Mouse (Mus musculus): ENCODE results near the gene Coro1c. TPM values are rescaled to one million over a fixed set of nuclear protein-coding genes. Genes with fewer than 3 reads are reported as not detected.
A peak's percentile ranks its signal among the peaks of the same experiment; 100 is the strongest.

Coro1c gene
- polyA plus RNA-seq, 1 experiment from 2014 or later = 130 TPM

DNA sequence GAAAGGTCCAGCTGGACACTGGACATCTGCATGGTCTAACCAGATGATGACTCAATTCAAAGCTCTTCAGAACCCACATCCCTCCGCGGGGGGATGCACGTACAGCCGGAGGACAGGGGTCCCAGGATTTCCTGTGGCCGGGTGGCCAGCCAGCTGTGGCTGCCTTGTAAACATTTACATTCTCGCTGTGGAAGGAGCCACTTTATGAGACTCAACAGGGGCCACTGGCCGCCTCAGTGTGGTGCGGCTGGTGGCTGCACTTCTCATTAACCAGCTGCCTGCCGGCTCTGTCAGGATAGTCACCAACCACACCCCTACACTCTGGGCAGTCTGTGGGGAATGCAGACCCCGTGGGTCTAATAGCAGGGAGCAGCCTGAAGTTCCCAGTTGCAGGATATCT, 102.1 kb downstream of the Coro1c start:
- H3K27me3 ChIP-seq (ENCODE audit: control insufficient read depth, insufficient read depth, low read length) = no peaks in the 10 kb centered on the region
- no peak overlapping the region for H3K27ac ChIP-seq (replicated peaks; ENCODE audit: low read depth, low read length)
- no peak overlapping the region for H3K9ac ChIP-seq (replicated peaks; ENCODE audit: low read length)
- H3K4me1 ChIP-seq (ENCODE audit: control insufficient read depth, insufficient read depth, low read length) = peaks cover 4% of the 10 kb centered on the region
- ATAC-seq (replicated peaks; ENCODE audit: insufficient number of reproducible peaks, low FRiP score, low TSS enrichment, low read depth) (no peak), DNase-seq (ENCODE audit: low spot score) (no peak)
- 30% methylated on average over 10 of the region's 10 CpGs for WGBS
- H3K9me3 ChIP-seq (replicated peaks; ENCODE audit: control insufficient read depth, low read length) = no peaks in the 10 kb centered on the region
- no peak overlapping the region for H3K4me2 ChIP-seq (ENCODE audit: low read depth, low read length)
- no peaks in the 10 kb centered on the region for H3K36me3 ChIP-seq (replicated peaks; ENCODE audit: control insufficient read depth, insufficient read depth, low read depth, low read length)
- no peak overlapping the region for H3K4me3 ChIP-seq (ENCODE audit: low read depth, low read length)

DNA sequence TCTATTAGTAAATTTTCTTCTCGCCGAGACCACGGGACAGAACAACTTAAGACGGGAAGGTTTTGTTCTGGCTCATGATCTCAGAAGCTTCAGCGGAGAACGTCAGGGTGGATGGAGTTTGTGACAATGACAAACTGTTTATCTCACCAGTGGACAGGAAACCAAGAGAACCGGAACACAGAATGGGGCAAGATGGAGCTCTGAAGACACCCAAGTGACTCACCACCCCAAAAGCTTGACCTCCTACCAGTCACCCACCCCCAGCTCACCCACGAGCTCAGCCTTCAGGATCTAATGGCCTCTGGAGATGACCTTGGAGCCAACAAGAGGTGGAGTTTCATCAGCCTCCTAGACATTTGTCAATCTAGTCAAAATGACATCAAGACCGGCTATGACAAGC, 103.3 kb downstream of the Coro1c start:
- DNase-seq (ENCODE audit: low spot score) (no peak), ATAC-seq (replicated peaks; ENCODE audit: insufficient number of reproducible peaks, low FRiP score, low TSS enrichment, low read depth) (no peak)
- Histone ChIP-seq H3K36me3 (replicated peaks; ENCODE audit: control insufficient read depth, insufficient read depth, low read depth, low read length) (no peaks in the 10 kb centered on the region), H3K4me2 (ENCODE audit: low read depth, low read length) (no peak overlapping the region), H3K9me3 (replicated peaks; ENCODE audit: control insufficient read depth, low read length) (no peaks in the 10 kb centered on the region), H3K4me1 (ENCODE audit: control insufficient read depth, insufficient read depth, low read length) (peaks cover 9% of the 10 kb centered on the region), H3K27me3 (ENCODE audit: control insufficient read depth, insufficient read depth, low read length) (no peaks in the 10 kb centered on the region), H3K9ac (replicated peaks; ENCODE audit: low read length) (no peak overlapping the region), H3K27ac (replicated peaks; ENCODE audit: low read depth, low read length) (no peak overlapping the region), H3K4me3 (ENCODE audit: low read depth, low read length) (no peak overlapping the region)
- WGBS = 88% methylated on average over 9 of the region's 9 CpGs

DNA sequence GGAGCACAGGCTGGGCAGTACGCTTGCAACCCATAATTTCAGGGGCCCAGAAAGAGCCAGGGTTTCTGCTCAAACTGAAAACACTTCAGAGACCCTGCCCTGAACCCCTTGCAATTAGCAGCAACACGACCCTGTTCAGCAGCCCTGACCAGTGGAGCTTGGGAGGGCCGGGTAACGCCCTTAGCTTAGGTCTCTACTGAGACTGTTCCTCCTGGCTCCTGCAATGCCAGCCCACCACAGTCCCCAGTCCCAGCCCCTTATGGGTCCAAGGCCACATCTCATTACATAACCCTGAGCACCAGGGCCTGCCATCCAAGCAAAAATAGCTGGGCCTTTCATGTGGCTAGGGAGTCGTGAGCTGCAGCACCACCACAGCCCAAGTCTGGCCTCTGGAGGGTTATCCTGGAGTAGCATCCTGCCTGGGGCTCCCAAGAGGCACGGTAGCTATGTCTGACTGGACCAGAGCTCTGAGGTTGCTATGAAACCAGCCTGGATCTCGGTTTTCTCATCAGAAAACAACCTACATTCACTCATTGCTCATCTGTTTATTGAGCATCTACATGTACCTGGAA, 104.1 kb downstream of the Coro1c start:
- no peak overlapping the region for H3K4me2 ChIP-seq (ENCODE audit: low read depth, low read length)
- H3K9ac ChIP-seq (replicated peaks; ENCODE audit: low read length) = no peak overlapping the region
- no peaks in the 10 kb centered on the region for H3K9me3 ChIP-seq (replicated peaks; ENCODE audit: control insufficient read depth, low read length)
- no peak overlapping the region for H3K27ac ChIP-seq (replicated peaks; ENCODE audit: low read depth, low read length)
- no peak overlapping the region for H3K4me3 ChIP-seq (ENCODE audit: low read depth, low read length)
- H3K36me3 ChIP-seq (replicated peaks; ENCODE audit: control insufficient read depth, insufficient read depth, low read depth, low read length) = no peaks in the 10 kb centered on the region
- 51% methylated on average over 7 of the region's 7 CpGs for WGBS
- peaks cover 9% of the 10 kb centered on the region for H3K4me1 ChIP-seq (ENCODE audit: control insufficient read depth, insufficient read depth, low read length)
- DNase-seq (ENCODE audit: low spot score) (no peak), ATAC-seq (replicated peaks; ENCODE audit: insufficient number of reproducible peaks, low FRiP score, low TSS enrichment, low read depth) (no peak)
- no peaks in the 10 kb centered on the region for H3K27me3 ChIP-seq (ENCODE audit: control insufficient read depth, insufficient read depth, low read length)

DNA sequence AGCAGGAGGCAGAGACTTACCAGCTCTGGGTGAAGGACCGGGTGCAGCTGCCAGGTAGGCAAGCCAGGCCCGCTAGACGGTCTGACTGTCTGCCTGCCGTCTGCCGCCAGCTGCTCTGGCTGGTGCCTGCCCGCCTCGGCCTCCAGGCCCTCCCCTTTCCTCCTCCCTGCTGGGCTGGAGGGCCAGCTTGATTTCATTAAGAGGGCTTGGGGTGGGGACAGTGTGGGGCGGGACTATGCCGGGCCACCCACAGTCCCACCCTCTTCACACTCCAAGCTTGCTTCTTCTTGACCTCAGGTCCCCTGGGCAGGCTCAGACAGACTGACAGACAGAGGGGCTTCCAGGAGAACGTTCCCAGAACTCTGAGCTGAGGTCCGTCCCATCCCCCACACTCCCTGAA, 108.3 kb downstream of the Coro1c start, which contains the start of gene Tmem119:
Gene Tmem119 (minus strand): TSS at position 237 of the 400 bp plus-strand sequence.
- Histone ChIP-seq H3K4me2 (ENCODE audit: low read depth, low read length) (peak within 1 kb of the TSS; percentile 65), H3K27me3 (ENCODE audit: control insufficient read depth, insufficient read depth, low read length) (no peaks in the 10 kb centered on the region), H3K4me1 (ENCODE audit: control insufficient read depth, insufficient read depth, low read length) (peaks cover 11% of the 10 kb centered on the region), H3K9ac (replicated peaks; ENCODE audit: low read length) (peak within 1 kb of the TSS; percentile 55), H3K9me3 (replicated peaks; ENCODE audit: control insufficient read depth, low read length) (no peaks in the 10 kb centered on the region), H3K27ac (replicated peaks; ENCODE audit: low read depth, low read length) (peak within 1 kb of the TSS; percentile 92), H3K36me3 (replicated peaks; ENCODE audit: control insufficient read depth, insufficient read depth, low read depth, low read length) (no peaks in the 10 kb centered on the region), H3K4me3 (ENCODE audit: low read depth, low read length) (peak within 1 kb of the TSS; percentile 55)
- ATAC-seq (replicated peaks; ENCODE audit: insufficient number of reproducible peaks, low FRiP score, low TSS enrichment, low read depth) (peak; percentile 83), DNase-seq (ENCODE audit: low spot score) (peak; percentile 90)
- 1% methylated on average over 11 of the region's 11 CpGs for WGBS

DNA sequence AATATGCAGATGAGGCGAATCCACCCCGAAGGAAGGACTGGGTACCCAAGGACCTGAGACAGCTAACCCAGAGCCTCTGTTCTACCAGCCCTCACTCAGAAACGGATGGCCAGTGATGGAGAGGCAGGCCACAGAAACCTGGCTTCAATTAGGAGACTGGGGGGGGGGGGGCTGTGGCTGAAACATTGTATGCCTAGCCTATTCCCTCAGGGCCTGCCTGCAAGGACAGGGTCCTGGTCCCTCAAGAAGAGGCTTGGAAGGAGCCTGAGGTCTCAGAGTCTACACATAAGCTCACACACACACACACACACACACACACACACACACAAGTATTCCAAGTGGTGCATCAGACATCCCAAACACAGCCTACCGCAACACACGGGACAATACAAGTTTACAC, 108.9 kb downstream of the Coro1c start:
- 15% methylated on average over 5 of the region's 5 CpGs for WGBS
- peak overlapping the region; percentile 65 for H3K4me2 ChIP-seq (ENCODE audit: low read depth, low read length)
- H3K9ac ChIP-seq (replicated peaks; ENCODE audit: low read length) = peak overlapping the region; percentile 55
- H3K4me1 ChIP-seq (ENCODE audit: control insufficient read depth, insufficient read depth, low read length) = peaks cover 11% of the 10 kb centered on the region
- no peaks in the 10 kb centered on the region for H3K36me3 ChIP-seq (replicated peaks; ENCODE audit: control insufficient read depth, insufficient read depth, low read depth, low read length)
- DNase-seq (ENCODE audit: low spot score) (peak; percentile 71), ATAC-seq (replicated peaks; ENCODE audit: insufficient number of reproducible peaks, low FRiP score, low TSS enrichment, low read depth) (0 out of 2 replicates have a peak, but pooled peaks have one; percentile 16)
- H3K27me3 ChIP-seq (ENCODE audit: control insufficient read depth, insufficient read depth, low read length) = no peaks in the 10 kb centered on the region
- H3K9me3 ChIP-seq (replicated peaks; ENCODE audit: control insufficient read depth, low read length) = no peaks in the 10 kb centered on the region
- peak overlapping the region; percentile 92 for H3K27ac ChIP-seq (replicated peaks; ENCODE audit: low read depth, low read length)
- H3K4me3 ChIP-seq (ENCODE audit: low read depth, low read length) = peak overlapping the region; percentile 55

DNA sequence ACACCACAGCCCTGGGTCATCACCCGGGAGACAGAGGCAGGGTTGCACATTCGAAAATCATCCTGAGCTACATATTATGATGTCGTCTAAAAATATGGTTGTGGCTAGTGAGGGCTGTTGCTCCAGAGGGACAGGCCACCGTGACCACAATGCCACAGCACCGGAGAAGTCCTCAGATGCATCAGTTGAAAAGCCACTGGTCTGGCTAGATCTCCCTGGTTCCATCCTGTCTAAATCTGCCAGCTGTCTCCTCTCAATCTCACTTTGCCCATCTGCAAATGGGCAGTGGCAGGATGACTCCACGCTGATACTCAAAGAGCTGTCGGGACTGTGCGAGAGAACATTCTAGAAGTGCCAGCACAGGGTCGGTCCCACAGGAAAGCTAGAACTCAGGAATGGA, 110.0 kb downstream of the Coro1c start:
- DNase-seq (ENCODE audit: low spot score) (no peak), ATAC-seq (replicated peaks; ENCODE audit: insufficient number of reproducible peaks, low FRiP score, low TSS enrichment, low read depth) (no peak)
- Histone ChIP-seq H3K27me3 (ENCODE audit: control insufficient read depth, insufficient read depth, low read length) (no peaks in the 10 kb centered on the region), H3K27ac (replicated peaks; ENCODE audit: low read depth, low read length) (no peak overlapping the region), H3K4me3 (ENCODE audit: low read depth, low read length) (peak overlapping the region; percentile 55), H3K9me3 (replicated peaks; ENCODE audit: control insufficient read depth, low read length) (no peaks in the 10 kb centered on the region), H3K4me2 (ENCODE audit: low read depth, low read length) (peak overlapping the region; percentile 65), H3K36me3 (replicated peaks; ENCODE audit: control insufficient read depth, insufficient read depth, low read depth, low read length) (no peaks in the 10 kb centered on the region; the same call in 1 of the 2 replicates), H3K4me1 (ENCODE audit: control insufficient read depth, insufficient read depth, low read length) (peaks cover 11% of the 10 kb centered on the region), H3K9ac (replicated peaks; ENCODE audit: low read length) (peak overlapping the region; percentile 18; the same call in 1 of the 2 replicates)
- 64% methylated on average over 9 of the region's 9 CpGs for WGBS

DNA sequence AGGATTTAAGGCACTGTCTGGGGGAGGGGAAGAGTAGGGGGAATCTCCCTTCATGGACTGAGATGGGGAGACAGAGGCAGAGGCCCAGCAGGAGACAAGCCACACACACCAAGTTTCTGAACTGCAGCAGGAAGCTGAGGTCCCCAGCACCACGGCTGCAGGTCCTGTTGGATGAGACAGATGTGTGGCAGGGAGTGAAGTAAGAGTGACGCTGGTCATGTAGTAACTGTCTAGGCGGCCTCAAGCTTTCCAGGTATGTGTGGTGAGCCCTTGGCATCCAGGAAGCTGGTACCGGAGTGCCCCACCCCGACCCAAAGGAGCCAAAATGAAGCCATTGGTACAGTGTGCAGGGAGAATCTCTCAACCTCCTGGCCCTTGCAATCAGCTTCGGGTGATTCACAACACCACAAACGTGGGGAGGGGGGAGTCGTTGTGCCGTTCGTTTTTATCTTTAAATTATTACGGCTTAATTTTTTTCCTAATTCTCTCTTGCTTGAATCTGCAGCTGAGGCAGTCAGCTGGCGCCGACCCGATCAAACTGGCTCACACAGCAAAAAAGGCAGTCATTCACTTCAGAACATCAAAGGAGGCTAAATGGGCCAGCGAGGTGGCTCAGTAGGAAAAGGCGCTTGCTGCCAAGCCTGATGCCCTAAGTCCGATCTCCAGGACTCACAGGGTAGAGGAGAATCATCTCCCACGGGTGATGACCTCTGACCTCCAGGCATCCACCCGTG, 111.2 kb downstream of the Coro1c start:
- peak overlapping the region; percentile 65 for H3K4me2 ChIP-seq (ENCODE audit: low read depth, low read length)
- H3K27ac ChIP-seq (replicated peaks; ENCODE audit: low read depth, low read length) = peak overlapping the region; percentile 88
- H3K4me1 ChIP-seq (ENCODE audit: control insufficient read depth, insufficient read depth, low read length) = peaks cover 11% of the 10 kb centered on the region
- DNase-seq (ENCODE audit: low spot score) (peak; percentile 49), ATAC-seq (replicated peaks; ENCODE audit: insufficient number of reproducible peaks, low FRiP score, low TSS enrichment, low read depth) (no peak)
- peak overlapping the region; percentile 30; the same call in 1 of the 2 replicates for H3K9ac ChIP-seq (replicated peaks; ENCODE audit: low read length)
- WGBS = 5% methylated on average over 19 of the region's 19 CpGs
- no peaks in the 10 kb centered on the region for H3K9me3 ChIP-seq (replicated peaks; ENCODE audit: control insufficient read depth, low read length)
- peak overlapping the region; percentile 55 for H3K4me3 ChIP-seq (ENCODE audit: low read depth, low read length)
- H3K36me3 ChIP-seq (replicated peaks; ENCODE audit: control insufficient read depth, insufficient read depth, low read depth, low read length) = no peaks in the 10 kb centered on the region; the same call in none of the 2 replicates
- no peaks in the 10 kb centered on the region for H3K27me3 ChIP-seq (ENCODE audit: control insufficient read depth, insufficient read depth, low read length)
